Mouse (Mus musculus): Measurements from ENCODE around the gene Gm15128. TPM values are rescaled to one million over a fixed set of nuclear protein-coding genes. Genes with fewer than 3 reads are reported as not detected.
"Not testable (repeated sequence)": the region's sequence is repeated elsewhere in the genome, so short reads cannot be mapped to it uniquely, and the experiment has no call there.

Gene Gm15128
- polyA plus RNA-seq (2012; rRNA removed) = not detected in 2 replicates

DNA sequence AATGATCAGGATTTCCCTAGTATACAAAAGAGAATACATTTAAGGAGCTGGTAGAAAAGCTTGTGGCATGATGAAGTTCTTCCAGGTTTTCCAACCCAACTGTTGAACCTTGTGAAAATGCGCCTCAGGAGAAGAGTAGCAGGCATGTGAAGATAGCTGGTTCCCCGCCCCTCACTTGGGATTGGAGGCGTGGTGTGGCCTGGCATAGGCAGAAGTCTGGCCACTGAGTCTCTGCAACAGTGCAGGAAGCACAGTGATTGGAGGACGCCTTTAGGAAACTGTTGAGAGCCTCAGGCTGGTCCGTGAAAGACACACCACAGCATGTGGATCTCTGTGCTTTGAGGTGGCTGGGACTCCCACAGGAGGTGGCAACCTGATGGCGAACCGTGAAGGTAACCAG, at the start of gene Gm15128:
TSS of gene Gm15128 (plus strand) at position 301 of the 400 bp plus-strand sequence.
- not testable (repeated sequence) for DNase-seq (ENCODE audit: low read depth)

Other genes with a start within 250 kb of the Gm15128 start
- 35.2 and 39.0 TPM in 2 replicates for gene Lrch2, start 211.9 kb upstream of the Gm15128 start, polyA plus RNA-seq (2012; rRNA removed)
- not detected in 2 replicates for gene Gm15080, start 227.0 kb downstream of the Gm15128 start, polyA plus RNA-seq (2012; rRNA removed)